Mouse (Mus musculus) bone marrow, adult 2 months (tissue): ENCODE measurements around the gene Ccdc116.

ENCODE experiments used
- CTCF ChIP-seq: fragments of 200-500 bp; IDR thresholded peaks from 2 replicates; pipeline ENCODE4 v1.5.1; 2011; ENCODE audit warnings: low read length, control low read depth; ENCODE audit not compliant: control insufficient read depth, insufficient read depth
- POLR2A ChIP-seq: fragments of 200-500 bp; IDR thresholded peaks from 2 replicates; pipeline ENCODE4 v1.6.1; 2011; ENCODE audit warnings: low read depth, mild to moderate bottlenecking, control low read depth, low read length, borderline replicate concordance; ENCODE audit not compliant: control insufficient read depth

DNA sequence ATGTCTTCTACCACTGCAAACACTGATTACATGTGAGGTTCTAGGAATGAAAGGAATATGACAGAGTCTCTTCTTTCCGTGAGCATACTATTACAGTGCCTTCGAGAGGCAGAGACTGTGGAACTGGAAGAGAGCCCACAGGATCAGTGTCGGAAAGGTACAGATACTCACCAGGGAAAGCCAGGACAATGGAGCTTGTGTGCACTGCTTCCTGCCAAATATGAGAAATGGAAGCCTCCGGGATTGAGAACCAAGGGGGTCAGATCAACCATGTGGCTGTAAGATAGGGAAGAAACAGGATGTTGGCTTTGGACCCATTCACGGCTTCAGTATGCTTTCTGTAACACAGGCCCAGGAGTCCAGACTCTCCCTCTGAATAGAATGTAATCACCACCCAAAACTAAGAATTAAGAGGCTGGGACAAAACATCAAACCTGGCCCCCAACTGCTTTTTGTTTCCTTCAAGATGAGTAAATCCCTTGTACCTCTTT, 29.7 kb downstream of the Ccdc116 start:
- no peak for TF ChIP-seq POLR2A
- TF ChIP-seq CTCF: no peak
